Comparison of ENCODE assay signal across 13 mouse cellular contexts in genomic region chr13:12543880-12544568, GRCm38 (mm10).
"Had no signal": no experiment of that assay in that cellular context is flagged by ENCODE, and none has a peak within 500 bp of the region (broad histone marks: within the 10 kb centered on the region; RNA-seq: fewer than 3 reads in every experiment).

No protein-coding gene starts in this region.

- H3K27ac ChIP-seq: hindbrain, embryonic 15.5 days; kidney, embryonic 15.5 days; left cerebral cortex, adult 2 months; limb, embryonic 15.5 days; macrophage; midbrain, embryonic 12.5 days had no signal

- DNase-seq: kidney, adult 18-20 months; kidney, postnatal 14 days; lung, embryonic 14.5 days; lung, postnatal 10 days; right cerebral cortex, postnatal 14 days; thymus, adult 18-20 months; thymus, postnatal 14 days had no signal

- H3K9me3 ChIP-seq: hindbrain, embryonic 15.5 days; kidney, embryonic 15.5 days; limb, embryonic 15.5 days; midbrain, embryonic 12.5 days had no signal

- H3K9ac ChIP-seq: hindbrain, embryonic 15.5 days; kidney, embryonic 15.5 days; limb, embryonic 15.5 days; lung, embryonic 14.5 days; midbrain, embryonic 12.5 days had no signal

- H3K4me2 ChIP-seq: hindbrain, embryonic 15.5 days; kidney, embryonic 15.5 days; limb, embryonic 15.5 days; lung, embryonic 14.5 days; midbrain, embryonic 12.5 days had no signal

- H3K4me3 ChIP-seq: hindbrain, embryonic 15.5 days; kidney, embryonic 15.5 days; left cerebral cortex, adult 2 months; limb, embryonic 15.5 days; midbrain, embryonic 12.5 days had no signal

- H3K36me3 ChIP-seq: hindbrain, embryonic 15.5 days; kidney, embryonic 15.5 days; limb, embryonic 15.5 days; midbrain, embryonic 12.5 days had no signal

- H3K27me3 ChIP-seq: limb, embryonic 15.5 days had no signal
